Mouse (Mus musculus): Measurements from ENCODE around the gene Stat5a. TPM values are rescaled to one million over a fixed set of nuclear protein-coding genes. Genes with fewer than 3 reads are reported as not detected.

The Stat5a gene
- total and polyA plus RNA-seq, 3 experiments = 17.5 to 23.6 (median 23.0) TPM

- Histone ChIP-seq H3K36me3 (replicated peaks in 1 of 2; ENCODE audit: control insufficient read depth in 1 of 2, insufficient read depth in 1 of 2, low read length in 1 of 2) (peaks cover 58 to 88% of the 10 kb centered on the region in 2 experiments), H3K9ac (ENCODE audit: insufficient read depth, low read depth) (no peak overlapping the region), H3K4me2 (ENCODE audit: insufficient read depth, low read depth, poor library complexity, severe bottlenecking) (no peak overlapping the region), H3K4me1 (ENCODE audit: control insufficient read depth in 1 of 2, insufficient read depth in 2 of 2) (no peaks in the 10 kb centered on the region), H3K4me3 (replicated peaks in 1 of 3; ENCODE audit: low read depth in 2 of 3, low read length in 2 of 3, poor library complexity in 1 of 3) (no peak overlapping the region), H3K9me3 (replicated peaks; ENCODE audit: low read length) (peaks cover 3% of the 10 kb centered on the region), H3K27ac (ENCODE audit: insufficient read depth, low read depth) (no peak overlapping the region), H3K79me2 (replicated peaks; ENCODE audit: control insufficient read depth, extremely low read depth, insufficient read depth, poor library complexity, severe bottlenecking) (no peaks in the 10 kb centered on the region), H3K27me3 (replicated peaks) (no peaks in the 10 kb centered on the region)
- dilution Hi-C loops (cut with MboI; ENCODE audit: extremely low pct_ligation_motif_present, extremely low pct_unique_long_range_greater_than_20kb, low sequenced_read_pairs) (no loop called here), in situ Hi-C loops (cut with MboI; ENCODE audit: low pct_ligation_motif_present, low pct_unique_long_range_greater_than_20kb, low sequenced_read_pairs) (loop anchor here (5.0 kb wide), 1 partner anchor 178 kb away; no protein-coding TSS in a partner anchor)
- TF ChIP-seq SIN3A (IDR thresholded peaks at IDR 0.05; ENCODE audit: low read length) (no peak), MEF2A (IDR thresholded peaks at IDR 0.05; ENCODE audit: borderline replicate concordance, low read depth, low read length) (no peak), GABPA (IDR thresholded peaks at IDR 0.05; ENCODE audit: insufficient replicate concordance, low read depth, low read length) (no peak), CHD2 (IDR thresholded peaks at IDR 0.05; ENCODE audit: low read length) (no peak), TCF12 (IDR thresholded peaks at IDR 0.05; ENCODE audit: low read depth, low read length) (no peak), JUN (IDR thresholded peaks at IDR 0.05; ENCODE audit: insufficient read depth, low read depth, low read length) (no peak)
- DNase-seq (ENCODE audit: extremely low read depth) = no peak
These were observed 20.3 kb downstream of the Stat5a start for GRCm38 (mm10) chr11:100879321-100880078.

DNA sequence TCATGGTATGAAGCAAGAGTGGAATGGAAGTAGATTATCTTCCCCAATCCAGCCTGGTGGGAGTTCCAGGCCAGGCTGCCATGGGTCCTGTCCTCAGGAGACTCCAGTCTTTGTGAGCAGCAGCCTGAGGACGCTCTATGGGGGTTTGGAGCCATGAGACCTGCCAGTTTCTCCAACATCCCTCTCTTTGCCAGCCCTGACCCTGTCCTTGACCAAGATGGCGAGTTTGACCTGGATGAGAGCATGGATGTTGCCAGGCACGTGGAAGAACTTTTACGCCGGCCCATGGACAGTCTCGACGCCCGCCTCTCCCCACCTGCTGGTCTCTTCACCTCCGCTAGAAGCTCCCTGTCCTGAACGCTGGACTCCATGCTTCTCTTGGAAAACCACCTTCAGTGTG is 24.5 kb downstream of the Stat5a start:
- no peak for DNase-seq (ENCODE audit: extremely low read depth)
- H3K79me2 ChIP-seq (replicated peaks; ENCODE audit: control insufficient read depth, extremely low read depth, insufficient read depth, poor library complexity, severe bottlenecking) = no peaks in the 10 kb centered on the region
- dilution Hi-C loops (cut with MboI; ENCODE audit: extremely low pct_ligation_motif_present, extremely low pct_unique_long_range_greater_than_20kb, low sequenced_read_pairs) = no loop called here
- no peaks in the 10 kb centered on the region for H3K9me3 ChIP-seq (replicated peaks; ENCODE audit: low read length)
- TF ChIP-seq GABPA (IDR thresholded peaks at IDR 0.05; ENCODE audit: insufficient replicate concordance, low read depth, low read length) = no peak
- no peak for TF ChIP-seq MYC (IDR thresholded peaks at IDR 0.05; ENCODE audit: low read depth, low read length)
- no peak for TF ChIP-seq POLR2AphosphoS2 (IDR thresholded peaks at IDR 0.05; ENCODE audit: low read depth, low read length)
- TF ChIP-seq ZKSCAN1 (IDR thresholded peaks at IDR 0.05; ENCODE audit: borderline replicate concordance, low read depth, low read length) = no peak
- no peak for TF ChIP-seq MAZ (IDR thresholded peaks at IDR 0.05; ENCODE audit: low read depth, low read length)
- TF ChIP-seq UBTF (IDR thresholded peaks at IDR 0.05; ENCODE audit: low read depth, low read length) = no peak
- no peak for TF ChIP-seq USF1 (IDR thresholded peaks at IDR 0.05; ENCODE audit: low read depth, low read length)
- TF ChIP-seq NELFE (IDR thresholded peaks at IDR 0.05; ENCODE audit: low read depth, low read length) = no peak
- TF ChIP-seq POLR2A (IDR thresholded peaks at IDR 0.05; ENCODE audit: low read depth, low read length) = no peak
- TF ChIP-seq MAX (IDR thresholded peaks at IDR 0.05; ENCODE audit: low read length) = no peak
- no peak for TF ChIP-seq MXI1 (IDR thresholded peaks at IDR 0.05; ENCODE audit: low read depth, low read length)
- TF ChIP-seq SMC3 (IDR thresholded peaks at IDR 0.05; ENCODE audit: low read depth, low read length) = no peak
- no peak for TF ChIP-seq TCF12 (IDR thresholded peaks at IDR 0.05; ENCODE audit: low read depth, low read length)
- no peak for TF ChIP-seq BHLHE40 (IDR thresholded peaks at IDR 0.05; ENCODE audit: low read depth, low read length)
- no peak for TF ChIP-seq MEF2A (IDR thresholded peaks at IDR 0.05; ENCODE audit: borderline replicate concordance, low read depth, low read length)
- no peak for TF ChIP-seq CHD1 (IDR thresholded peaks at IDR 0.05; ENCODE audit: low read depth, low read length)
- TF ChIP-seq JUND (conservative IDR thresholded peaks at IDR 0.05; ENCODE audit: low read depth, low read length) = no peak
- no peak for TF ChIP-seq E2F4 (IDR thresholded peaks at IDR 0.05; ENCODE audit: insufficient replicate concordance, low read depth, low read length)
- no peak for TF ChIP-seq TBP (conservative IDR thresholded peaks at IDR 0.05; ENCODE audit: low read depth, low read length)
- no peak overlapping the region for H3K4me2 ChIP-seq (ENCODE audit: insufficient read depth, low read depth, poor library complexity, severe bottlenecking)
- in situ Hi-C loops (cut with MboI; ENCODE audit: low pct_ligation_motif_present, low pct_unique_long_range_greater_than_20kb, low sequenced_read_pairs) = loop anchor here (5.0 kb wide), 1 partner anchor 174 kb away; no protein-coding TSS in a partner anchor
- peaks cover 65 to 99% of the 10 kb centered on the region in 2 experiments for H3K36me3 ChIP-seq (replicated peaks in 1 of 2; ENCODE audit: control insufficient read depth in 1 of 2, insufficient read depth in 1 of 2, low read length in 1 of 2)
- H3K27me3 ChIP-seq (replicated peaks) = no peaks in the 10 kb centered on the region
- H3K4me1 ChIP-seq (ENCODE audit: control insufficient read depth in 1 of 2, insufficient read depth in 2 of 2) = 0 out of 4 replicates have a peak, but pooled peaks cover 0 to 2% of the 10 kb centered on the region in 2 experiments
- no peak overlapping the region for H3K9ac ChIP-seq (ENCODE audit: insufficient read depth, low read depth)
- H3K4me3 ChIP-seq (replicated peaks in 1 of 3; ENCODE audit: low read depth in 2 of 3, low read length in 2 of 3, poor library complexity in 1 of 3) = no peak overlapping the region
- no peak overlapping the region for H3K27ac ChIP-seq (ENCODE audit: insufficient read depth, low read depth)
